Mouse (Mus musculus) left cerebral cortex, adult 9 months (tissue): ENCODE results near the gene Mpig6b.
A peak's percentile ranks its signal among the peaks of the same experiment; 100 is the strongest.

Source experiments
- DNase-seq, 2 experiments: peaks; one replicate each; pipeline ENCODE4 v3.0.0; 2022; ENCODE audit warnings: low spot score in 2 of 2

Gene Mpig6b

DNA sequence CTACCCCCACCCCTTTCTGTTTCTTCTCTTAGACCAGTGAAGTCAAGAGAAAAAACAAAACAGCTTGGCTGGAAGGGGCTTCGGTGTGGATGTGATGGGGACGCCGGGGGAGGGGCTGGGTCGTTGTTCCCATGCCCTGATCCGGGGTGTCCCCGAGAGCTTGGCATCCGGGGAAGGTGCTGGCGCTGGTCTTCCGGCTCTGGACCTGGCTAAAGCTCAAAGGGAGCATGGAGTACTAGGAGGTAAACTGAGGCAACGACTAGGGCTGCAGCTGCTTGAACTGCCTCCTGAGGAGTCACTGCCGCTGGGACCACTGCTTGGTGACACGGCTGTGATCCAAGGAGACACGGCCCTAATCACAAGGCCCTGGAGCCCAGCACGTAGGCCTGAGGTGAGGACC lies 5.9 kb downstream of the Mpig6b start:
- DNase-seq: no peak

DNA sequence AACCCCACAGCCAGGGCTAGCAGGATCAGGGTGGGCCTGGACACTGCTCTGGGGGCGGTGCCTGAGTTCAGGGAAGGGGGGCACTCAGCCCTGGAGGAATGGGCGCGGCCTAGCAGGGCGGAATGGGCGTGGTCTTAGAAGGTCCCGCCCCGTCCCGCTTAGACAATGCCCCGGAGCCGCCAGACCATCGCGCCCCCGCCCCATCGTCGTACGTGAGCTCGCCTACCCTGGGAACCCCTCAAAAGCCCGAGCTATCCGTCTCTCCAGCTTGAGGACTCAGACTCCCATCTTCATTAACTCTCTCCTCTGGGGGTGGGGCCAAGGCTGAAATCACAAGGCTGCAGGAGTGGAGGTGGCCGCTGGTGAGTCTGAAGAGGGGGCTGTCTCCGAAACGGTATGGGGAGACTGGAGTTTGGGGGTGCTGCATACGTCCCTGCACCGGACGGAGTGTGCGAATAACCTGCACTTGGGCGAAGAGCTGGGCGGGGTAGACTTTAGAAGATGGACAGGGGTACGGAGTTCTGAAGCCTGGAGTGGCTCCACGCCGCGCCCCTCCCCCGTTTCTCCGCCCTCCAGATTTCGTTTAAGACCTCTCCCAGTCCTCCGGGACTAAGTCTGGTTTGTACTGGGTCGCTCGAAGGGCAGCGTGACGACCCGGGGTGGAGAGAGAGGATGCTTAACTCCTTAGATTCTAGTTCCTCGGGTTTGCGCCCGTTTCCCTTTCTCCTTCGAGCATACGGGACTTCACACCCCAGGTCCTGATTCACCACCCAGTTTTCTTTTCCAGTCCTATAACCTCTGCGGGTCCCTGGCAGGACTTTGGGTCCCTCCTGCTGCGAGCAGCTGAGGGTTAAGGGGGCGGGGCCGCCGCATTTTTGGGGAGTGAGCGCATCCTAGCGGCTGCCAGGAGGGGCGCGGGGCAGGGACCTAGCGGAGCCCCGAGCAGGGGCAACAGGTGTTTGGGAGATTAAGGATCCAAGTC lies 6.8 kb downstream of the Mpig6b start, which contains the start of gene Ddah2:
Ddah2 (plus strand) TSS at position 125 of the 982 bp plus-strand sequence.
- DNase-seq: peak in 1 of 2 experiments; percentile 61

DNA sequence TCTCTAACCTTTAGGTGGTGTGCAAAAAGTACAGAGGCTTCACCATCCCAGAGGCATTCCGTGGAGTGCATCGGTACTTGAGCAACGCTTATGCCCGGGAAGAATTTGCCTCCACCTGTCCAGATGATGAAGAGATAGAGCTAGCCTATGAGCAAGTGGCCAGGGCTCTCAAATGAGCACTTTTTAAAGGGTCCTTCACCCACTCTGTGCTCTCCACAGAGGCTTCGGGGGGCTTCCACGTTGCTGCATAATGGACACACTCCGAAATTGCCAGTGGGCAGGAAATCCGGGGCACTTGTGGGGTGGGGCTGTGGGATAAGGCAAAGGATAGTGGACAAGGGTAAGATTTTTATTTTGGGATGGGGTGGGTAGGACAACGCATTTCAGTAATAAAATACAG lies 7.7 kb downstream of the Mpig6b start:
- DNase-seq: no peak

DNA sequence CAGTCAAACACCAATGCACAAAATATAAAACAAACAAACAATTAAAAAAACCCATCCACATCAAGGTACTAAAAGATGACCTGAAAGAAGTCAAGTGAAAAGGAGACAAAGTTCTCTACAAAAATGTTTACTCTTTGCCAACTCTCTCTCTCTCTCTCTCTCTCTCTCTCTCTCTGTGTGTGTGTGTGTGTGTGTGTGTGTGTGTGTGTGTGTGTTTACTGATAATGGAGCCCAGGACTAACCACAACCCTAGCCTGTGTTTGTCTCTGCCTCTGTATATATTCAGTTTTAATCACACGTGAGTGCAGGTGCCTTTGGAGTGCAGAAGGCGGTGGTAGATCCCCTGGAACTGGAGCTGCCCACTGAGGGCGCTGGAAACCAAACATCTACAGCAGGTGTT lies 8.9 kb downstream of the Mpig6b start:
- DNase-seq: no peak

DNA sequence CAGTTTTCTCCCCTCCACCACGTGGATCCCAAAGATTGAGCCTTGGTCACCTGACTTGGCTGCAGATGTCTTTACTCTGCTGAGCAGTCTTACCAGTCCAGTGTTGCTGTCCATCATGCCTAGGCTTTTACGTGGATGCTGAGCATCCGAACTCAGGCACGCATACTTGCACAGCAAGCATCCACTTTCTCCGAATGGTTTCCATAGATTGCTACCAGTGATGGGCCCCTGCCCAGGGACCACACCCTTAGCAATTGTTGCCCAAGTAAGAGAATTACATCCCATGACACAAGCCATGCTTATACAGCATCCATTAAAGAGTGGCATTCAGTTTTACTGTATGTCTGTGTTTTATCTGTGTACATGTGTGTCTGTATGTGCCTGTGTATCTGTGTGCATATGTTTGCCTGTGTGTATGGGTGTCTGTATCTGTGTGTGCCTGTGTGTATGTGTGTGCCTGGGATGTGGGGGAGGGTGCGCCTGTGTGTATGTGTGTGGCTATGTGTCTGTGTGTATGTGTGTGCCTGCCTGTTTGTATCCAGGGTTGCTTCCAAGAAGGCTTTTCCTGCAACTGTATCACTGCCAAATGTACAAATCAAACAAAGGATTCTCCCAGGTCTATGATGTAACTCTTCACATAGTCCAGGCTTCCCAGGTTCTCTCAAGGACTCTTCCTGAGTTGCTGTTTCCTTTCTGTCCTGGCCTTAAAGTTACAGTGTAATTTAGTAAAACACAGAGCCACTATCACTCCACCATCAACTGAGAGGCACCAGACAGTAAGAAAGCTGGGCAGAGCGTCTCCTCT lies 10.1 kb downstream of the Mpig6b start:
- no peak for DNase-seq

DNA sequence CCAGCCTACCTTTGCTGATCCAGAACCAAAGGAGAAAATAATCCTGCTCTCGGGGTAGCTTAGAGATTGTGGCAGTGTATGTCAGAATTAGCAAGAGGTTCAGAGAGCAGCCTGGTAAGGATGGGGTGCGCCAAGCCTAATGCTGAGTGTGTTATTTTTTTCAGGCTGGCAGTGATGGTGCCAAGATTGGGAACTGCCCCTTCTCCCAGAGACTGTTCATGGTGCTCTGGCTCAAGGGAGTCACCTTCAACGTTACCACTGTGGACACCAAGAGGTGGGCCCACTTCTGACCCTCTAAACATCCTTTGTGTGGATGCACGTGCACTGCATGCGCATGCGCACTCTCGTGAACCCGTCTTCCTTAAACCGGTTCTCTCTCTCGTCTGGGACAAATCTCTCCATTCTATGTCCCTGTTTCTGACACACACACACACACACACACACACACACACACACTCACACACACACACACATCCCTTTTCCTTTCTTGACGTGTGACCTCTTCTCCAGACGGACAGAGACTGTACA lies 13.6 kb downstream of the Mpig6b start:
- no peak for DNase-seq

DNA sequence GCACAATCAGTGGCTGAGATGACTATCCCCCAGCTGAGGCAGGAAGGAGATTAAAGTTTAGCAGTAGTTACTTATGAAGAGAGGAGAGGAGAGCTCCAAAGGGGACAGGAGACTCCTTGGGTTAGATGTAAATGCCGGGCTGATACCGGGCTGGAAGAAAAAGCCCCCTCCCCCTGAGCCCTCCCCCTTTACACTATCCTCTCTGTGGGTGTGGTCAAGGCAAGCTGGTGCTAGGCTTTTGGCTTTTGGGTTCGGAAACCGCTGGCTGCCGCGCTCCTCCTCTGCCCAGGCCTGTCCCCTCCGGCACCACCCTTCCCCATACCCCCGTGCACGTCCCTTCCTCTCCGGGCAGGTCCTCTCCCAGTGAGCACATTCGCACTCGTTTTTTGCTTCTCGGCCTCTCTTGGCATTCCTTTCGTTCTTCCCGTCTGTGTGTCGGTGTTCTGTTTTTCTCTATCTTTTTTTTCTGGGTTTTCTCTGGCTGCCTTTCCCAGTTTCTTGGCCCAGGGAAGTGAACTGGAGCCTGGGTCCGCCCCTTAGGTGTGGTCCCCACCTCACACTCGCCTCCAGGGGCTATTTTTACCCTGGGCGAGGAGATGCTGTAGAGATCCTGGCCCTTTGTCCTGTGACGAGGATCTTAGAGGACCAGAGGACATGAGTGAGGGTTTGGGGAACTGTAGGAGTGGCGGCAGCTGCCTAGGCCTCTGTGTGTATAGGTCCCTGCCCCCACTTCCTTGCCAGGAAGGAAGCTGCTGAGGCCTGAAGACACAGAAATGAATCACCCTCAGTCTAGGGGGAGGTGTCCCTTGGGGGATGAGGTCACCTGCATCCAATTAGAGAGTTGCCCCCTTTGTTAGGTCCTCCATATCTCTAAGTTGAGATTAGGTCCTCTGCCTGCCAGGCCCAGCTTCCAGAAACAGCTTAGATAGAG lies 14.6 kb downstream of the Mpig6b start:
- DNase-seq: no peak

DNA sequence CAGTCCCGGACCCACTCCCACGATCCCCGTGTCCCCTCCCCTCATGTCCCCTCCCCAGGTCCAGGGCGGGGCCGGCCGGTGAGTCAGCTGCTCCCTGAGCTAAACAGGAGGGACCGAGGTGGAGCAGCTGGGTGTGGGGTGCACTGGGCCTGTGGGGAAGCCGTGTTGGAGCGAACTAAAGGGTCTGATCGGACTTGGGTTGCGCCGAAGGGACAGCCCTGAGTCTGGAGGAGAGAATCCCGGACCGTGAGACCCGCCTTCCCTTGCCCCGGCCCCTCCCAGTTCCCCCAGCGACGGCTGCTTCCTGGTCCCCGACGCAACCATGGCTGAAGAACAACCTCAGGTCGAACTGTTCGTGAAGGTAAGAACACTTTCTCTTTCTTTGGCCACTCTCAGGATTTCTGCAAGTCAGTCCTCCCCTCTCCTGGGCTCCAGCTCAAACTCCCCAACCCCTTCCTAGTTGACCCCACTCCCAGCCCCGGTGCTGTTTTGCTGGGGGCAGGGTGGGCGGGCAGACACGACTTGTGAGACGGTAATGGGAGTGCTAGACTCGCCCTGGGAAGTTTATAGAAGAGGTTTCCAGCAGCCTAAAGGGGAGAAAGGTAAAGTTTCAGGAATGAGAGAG lies 15.7 kb downstream of the Mpig6b start:
- DNase-seq: no peak

DNA sequence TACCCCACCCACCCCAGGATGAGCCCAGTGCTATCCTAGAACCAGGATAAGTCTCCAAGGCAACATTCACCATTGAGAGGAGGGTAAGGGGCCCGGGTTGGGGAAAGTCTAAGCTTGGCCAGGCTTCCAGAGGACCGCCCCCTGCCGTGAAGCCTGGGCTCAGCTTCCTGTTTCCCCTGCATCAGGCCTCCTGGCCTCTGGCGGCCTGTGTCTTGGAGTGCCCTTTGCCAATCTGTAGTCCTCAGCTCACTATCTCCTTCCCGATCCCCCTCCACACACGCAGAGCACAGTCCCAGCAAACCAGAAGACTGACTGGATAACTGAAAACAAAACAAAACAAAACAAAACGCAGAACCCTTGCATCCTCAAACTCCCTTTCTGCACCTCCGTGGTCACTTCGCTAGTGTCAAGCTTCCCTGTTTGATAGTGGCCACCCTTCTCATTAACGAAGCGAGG lies 16.4 kb downstream of the Mpig6b start, which contains the start of gene Clic1:
Clic1 (plus strand) TSS at position 406 of the 456 bp plus-strand sequence.
- no peak for DNase-seq

DNA sequence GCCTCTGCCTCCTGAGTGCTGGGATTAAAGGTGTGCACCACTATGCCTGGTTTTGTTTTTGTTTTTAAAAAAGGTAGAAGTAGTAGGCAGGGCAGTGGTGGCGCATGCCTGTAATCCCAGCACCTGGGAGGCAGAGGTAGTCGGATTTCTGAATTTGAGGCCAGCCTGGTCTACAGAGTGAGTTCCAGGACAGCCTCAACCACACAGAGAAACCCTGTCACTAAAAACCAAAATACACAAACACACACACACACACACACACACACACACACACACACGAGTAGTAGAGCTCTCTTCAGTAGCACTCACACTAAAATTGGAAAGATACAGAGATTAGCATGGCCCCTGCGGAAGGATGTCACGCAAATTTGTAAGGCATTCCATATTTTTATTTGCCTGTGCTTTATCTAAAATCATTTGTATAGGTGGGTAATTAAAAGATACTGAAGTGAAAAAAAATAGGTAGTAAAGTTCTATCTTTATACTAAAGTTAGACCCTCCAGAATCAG lies 17.0 kb downstream of the Mpig6b start:
- no peak for DNase-seq

DNA sequence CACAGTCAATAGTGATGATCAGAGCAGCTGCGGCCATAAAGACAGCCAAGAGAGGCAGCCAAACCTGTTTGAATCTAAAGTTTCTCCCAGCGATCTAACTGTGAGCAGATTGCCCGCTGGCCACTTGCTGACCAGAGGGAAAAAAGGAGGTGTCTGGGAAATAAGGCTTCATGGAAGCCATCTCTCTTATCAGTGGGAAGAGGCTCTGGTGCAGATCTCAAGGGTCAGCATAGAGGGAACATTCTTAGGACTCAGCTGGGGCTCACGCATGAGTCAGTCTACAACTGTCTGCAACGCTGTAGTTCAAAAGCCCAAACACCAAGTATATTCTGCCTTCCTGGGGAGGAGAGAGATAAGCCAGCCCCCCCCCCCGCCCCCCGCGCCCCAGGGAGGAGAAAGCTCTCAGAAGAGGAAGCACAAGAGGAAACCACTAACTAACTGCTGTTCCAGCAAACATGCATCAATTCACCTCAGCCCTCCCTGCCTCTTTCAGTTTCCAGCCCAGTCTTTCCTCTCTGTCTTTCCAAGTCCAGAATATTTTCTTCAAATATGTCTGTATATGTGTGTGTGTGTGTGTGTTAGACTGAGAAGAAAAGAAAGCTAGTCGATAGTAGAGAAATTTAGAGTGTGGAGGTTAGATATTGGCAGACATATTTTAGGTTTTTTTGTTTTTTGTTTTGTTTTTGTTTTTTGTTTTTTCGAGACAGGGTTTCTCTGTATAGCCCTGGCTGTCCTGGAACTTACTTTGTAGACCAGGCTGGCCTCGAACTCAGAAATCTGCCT lies 17.6 kb downstream of the Mpig6b start:
- DNase-seq: no peak

DNA sequence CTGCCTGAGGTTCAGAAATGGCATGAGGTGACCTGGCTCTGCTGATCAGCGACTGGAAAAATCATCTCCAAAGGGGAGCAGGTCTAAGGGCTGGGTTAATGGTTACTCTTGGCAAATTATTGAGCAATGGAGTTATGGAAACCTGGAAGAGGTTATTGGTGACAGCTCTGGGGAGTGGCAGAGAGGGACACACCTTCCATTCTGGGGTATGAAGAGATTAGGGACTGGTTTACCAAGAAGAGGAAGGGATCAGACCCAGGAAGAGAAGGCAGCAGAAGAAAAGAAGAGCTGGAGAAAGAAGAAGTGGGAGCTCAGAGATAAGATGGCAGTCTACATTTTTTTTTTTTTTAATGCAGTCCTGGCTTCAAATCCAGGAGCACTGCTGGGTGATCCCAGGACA lies 18.3 kb downstream of the Mpig6b start:
- DNase-seq: no peak

DNA sequence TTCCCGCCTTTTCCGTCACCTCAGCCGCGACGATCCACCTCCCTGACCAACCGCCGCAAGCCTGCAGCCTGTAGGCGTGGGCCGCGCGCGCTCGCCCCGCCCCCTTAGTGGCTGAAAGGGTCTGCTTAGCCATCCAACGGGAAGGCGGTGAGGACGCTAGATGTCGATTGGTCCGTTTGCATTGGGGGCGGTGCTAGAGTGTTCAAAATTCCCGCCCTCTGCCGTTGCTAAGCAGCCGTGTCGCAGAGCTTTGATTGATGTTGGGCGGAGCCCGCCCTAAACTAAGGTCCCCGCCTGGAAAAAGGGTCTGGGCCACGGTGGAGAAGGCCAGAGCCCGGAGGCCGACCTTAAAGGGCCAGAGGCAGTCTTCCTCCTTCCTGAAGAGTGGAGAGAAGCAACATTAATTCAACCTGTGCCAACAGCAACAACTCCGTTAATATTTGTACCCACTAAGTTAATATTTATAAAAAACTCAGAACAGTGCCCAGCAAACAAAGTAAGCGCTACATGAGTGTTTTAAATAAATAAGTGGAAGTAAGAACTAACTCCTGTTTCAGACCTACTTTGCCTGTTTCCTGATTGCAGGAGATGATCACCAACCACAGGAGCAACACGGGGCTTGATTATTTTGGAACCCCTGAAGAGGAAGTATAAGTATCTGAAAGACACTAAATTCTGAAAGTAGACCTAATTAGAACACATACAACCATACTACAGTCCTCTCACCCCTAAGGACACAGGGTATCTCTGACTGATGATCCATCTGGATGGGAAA lies 19.1 kb downstream of the Mpig6b start, which contains the start of gene Msh5:
Msh5 (minus strand) TSS at position 65 of the 775 bp plus-strand sequence.
- DNase-seq: peak; percentile 88 to 96

DNA sequence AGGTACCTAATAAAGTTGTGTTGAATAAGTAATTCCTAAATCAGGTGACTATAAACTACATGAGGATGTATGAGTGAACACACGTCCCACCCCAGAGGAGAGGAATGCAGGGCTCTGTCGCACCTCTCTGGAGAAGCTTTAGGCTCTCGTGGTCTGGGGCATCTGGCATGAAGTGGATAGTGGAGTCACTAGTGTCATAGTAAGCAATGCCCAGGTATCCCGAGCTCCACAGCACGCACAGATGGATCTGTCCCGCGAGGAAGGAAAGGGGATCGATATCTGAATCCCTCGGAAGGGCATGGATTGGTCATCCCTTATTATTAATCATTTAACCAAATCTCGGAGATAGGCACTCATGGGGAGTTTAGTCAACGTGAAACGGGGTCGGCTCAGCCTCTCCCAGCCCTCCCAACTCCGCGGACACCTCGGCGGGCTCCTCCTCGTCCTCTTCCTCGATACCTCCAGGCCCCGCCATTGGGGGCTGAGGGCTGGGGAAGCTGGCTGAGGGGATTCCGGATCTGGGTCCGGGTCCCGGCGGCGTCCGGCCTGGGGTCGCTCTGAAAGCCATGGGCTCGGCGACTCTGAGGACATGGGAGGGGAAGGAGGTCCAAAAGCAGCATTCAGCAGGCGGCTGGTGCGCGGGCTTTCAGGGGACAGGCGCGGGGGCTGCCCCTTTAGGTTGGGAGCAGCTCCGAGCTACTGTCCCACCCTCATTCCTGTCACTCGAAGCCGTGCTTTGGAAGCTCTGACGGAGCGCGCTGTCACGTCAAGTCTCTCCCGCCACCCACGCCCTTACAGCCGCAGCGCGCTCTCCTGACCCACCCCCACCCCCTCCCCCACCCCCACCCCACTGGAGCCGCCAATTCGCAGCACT lies 19.9 kb downstream of the Mpig6b start:
- no peak for DNase-seq

DNA sequence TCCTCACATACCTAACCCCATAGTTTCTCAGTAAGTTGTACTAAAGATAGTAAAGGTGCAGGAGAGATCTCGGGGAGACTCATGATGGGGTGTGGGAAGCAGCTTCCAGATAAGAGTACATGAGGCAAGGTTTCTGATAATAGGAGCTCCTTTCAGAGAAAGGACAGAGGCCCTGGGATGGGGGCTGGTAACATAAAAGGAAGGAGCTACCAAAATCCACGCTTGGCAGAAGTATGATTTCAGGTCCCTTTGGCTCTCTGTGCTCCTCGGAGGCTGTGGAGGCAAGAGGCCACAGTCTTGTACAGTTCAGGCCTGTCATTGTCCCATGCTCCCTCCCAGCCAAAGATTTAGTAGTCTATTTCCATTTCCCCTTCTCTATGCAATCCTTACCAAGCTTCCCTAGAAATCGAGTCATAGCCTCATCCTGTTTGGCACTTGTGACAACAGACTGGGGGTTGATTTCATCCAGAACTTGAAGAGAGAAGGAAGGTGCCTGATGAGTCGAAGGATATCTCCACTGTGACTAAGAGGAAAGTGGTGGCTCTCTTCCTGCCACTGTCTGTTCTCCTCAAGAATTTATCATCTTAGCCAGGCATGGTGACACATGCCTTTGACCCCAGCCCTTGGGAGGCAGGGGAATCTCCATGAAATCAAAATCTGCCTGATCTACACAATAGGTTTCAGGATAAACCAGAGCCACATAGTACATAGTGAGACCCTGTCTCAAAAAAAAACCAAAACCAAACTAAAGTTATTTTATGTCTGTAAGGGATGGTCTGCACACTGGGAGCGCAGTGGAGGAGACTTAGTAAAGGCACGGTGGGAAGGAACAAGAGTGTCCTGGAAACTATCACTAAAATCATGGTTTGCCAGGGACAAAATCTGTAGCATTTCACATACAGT lies 20.8 kb downstream of the Mpig6b start:
- no peak for DNase-seq

DNA sequence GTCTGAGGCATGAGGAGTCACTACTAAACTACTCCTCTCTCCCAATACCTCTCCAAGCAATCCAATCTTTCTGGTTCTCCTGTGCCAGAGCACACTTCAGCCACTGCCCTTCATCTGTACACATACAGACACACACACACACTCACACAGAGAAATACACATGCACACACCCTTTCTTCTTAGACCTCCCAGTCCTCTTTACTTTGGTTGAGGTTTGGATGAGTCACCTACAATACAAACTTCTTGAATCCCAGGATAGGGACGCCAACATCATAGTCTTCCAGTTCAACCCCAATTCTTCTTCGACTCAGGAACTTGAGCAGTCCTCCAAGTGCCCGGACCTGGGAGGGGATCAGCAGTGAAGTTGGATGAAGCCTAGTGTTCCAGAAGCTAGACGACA lies 22.2 kb downstream of the Mpig6b start:
- no peak for DNase-seq
